Mouse (Mus musculus): ENCODE results near the gene Ccnd3.
"Not testable (repeated sequence)": the region's sequence is repeated elsewhere in the genome, so short reads cannot be mapped to it uniquely, and the experiment has no call there.

Gene Ccnd3

DNA sequence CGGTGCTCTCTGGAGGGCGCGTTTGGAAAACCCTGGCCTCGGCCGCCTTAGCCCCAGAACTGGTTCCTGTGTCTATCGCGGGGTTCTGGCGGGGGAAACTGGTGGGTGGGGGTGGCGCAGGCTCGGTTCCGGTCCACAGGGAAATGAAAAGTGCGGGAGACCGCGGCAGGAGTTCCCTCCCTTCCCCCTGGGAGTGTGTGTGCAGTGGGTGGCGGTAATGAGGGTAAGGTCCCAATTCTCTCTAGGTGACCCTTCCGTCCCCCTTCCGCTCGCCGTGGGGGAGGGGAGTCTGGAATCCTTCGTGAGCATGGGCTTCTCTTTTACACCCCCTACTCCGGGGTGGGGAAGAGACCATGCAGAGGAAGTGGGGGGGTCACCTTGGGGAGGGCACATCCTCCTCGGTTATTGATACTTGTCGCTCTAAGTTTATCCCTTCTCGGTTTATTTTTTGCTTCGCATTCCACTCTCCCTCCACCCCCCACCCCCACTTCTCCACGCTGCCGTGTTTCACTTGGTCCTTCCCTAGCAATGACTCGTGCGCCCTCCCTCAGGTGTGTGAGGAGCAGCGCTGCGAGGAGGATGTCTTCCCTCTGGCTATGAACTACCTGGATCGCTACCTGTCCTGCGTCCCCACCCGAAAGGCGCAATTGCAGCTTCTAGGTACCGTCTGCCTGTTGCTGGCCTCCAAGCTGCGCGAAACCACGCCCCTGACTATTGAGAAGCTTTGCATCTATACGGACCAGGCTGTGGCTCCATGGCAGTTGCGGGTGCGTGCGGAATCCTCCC lies 89.5 kb downstream of the Ccnd3 start:
- DNase-seq (ENCODE audit: low spot score in 2 of 2): no peak

DNA sequence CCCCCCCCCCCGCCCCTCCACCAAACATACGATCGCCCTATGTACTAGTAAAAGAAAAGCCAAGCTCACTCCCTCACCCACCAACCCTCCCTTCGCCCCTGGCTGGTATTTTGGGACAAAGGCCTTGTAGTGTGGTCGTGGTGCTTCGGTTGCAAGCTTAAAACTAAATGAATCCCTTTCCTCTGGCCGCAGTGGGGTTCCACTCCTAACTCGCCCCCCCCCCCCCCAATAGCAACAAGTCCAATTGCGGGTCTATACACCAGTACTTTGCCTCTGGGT lies 90.1 kb downstream of the Ccnd3 start:
- no peak for DNase-seq (ENCODE audit: low spot score in 2 of 2)

DNA sequence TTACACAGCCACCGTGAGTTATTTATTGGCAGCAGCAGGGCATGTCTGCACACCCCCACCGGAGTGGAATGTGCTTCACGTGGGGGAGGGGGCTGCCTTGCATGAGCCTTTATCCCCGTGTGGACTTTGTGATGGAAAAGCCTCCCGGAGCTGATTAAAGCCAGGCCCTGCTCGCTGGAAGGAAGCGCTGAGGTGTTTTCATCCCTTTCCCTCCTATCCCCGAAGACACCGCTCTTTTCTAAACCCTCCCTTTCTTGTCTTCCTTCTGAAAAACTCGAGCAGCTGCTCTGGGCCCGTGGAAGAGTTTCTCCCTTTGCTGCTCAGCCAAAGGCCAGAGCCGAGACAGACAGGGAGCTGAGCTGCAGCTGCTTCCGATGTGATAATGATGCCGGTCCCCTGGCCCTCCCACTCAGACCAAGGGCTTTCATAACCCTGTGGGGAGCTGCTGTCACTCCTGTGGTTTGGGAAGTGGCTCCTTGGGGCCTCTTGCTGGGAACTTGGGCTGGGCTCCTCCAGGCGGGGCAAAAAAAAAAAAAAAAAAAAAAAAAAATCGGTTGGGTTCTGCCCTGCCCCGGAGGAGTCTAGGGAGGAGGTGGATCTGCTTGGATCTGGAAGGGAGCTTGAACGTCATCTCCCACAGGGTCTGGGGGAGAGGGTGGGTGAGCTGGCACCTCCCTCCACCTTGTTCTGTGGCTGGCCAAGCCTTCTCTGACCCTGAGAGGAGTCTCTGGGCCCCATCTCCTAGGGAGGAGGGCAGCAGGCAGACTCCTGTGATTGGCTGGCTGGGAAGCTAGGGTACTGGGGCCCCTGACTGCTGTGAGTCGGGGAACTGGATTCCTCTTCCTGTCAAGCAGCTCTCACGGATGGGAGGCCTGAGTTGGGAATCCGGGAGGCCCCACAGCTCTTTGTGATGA lies 90.7 kb downstream of the Ccnd3 start:
- DNase-seq (ENCODE audit: low spot score in 2 of 2): no peak

DNA sequence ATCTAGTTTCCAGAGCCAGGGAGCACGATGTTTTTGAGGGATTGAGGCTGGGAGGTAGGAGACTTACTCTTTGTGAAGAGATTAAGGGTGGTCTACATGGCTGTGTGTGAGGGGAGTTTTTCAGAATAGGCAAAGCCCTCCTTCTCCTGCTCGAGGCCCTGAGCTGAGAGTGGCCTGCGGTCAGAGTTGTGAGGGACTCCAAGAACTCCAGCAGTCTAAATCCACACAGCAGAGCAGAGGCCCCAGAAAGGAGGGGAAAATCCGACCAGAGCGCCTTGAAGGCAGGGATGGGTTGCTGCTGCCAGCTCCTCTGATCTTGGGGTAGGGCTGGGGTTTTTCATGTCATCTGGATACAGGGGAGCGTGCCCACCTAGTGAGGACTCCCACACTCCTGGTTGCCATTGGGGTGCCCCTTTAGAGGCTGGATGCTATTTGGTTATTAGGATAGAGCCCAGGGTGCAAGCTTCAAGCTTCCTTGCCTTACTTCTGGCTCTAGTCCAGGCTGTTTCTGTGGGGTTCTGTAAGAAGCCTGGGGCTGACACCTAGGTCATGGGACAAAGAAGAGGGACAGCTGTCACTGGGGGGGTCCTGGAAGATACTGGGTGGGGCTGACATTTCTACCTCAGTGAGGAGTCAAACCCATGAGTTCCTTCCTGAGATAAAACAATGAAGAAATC lies 91.4 kb downstream of the Ccnd3 start:
- no peak for DNase-seq (ENCODE audit: low spot score in 2 of 2)

DNA sequence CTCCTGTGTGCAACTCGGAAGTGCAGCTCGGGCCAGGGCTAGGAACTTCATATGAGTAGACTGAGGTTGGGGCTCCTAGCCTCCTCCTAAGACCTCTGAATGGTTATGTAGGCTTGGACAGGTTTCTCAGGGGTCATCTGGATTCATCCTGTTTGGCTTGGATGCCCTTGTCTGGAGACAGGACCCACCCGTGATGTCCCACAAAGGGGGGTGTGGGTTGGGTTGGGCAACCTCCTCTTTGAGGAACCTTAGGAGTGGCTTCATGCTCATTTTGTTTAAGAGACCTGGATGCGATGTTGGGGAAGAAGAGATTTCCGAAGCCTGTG lies 92.0 kb downstream of the Ccnd3 start:
- no peak for DNase-seq (ENCODE audit: low spot score in 2 of 2)

DNA sequence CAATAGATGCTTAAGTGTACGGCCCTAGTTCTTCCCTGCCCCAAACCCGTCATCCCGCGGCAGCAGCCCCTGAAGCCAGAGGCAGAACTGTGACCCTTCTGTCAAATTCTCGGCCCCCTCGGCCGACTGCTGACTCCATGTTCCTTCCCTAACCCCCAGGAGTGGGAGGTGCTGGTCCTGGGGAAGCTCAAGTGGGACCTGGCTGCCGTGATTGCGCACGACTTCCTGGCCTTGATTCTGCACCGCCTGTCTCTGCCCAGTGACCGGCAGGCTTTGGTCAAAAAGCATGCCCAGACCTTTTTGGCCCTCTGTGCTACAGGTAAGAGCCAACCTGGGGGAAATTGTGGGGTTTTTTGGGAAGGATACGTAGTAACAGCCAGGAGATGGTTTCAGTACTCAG lies 92.4 kb downstream of the Ccnd3 start:
- no peak for DNase-seq (ENCODE audit: low spot score in 2 of 2)

DNA sequence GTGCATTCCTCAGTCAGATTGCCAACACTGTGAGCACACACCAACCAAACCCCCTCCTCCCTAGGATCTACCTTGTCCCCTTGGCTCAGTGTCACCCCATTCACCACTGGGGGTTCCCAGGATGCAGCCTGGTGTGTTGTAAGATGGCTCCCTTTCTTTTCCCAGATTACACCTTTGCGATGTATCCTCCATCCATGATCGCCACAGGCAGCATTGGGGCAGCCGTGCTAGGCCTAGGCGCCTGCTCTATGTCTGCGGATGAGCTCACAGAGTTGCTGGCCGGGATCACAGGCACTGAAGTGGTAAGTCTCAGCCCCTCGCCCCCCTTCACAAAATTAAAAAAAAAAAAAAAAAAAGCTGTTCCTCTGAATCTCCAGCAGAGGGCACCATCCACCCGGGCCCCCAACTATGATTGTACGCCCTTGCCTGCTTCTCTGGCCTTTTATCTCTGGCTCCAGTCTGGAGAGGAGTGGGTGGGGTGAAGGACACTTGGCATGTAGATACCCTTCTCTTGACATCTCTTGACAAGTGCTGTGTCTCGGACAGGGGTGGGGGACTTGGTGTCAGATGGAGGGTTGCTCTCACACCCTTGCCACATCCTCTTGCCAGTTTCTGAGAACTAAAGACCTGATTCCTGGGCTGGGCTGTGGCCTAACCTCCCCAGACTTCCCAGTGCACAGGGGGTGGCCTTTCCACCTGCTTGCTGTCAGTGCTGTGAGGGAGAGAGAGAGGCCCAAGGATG lies 93.2 kb downstream of the Ccnd3 start:
- no peak for DNase-seq (ENCODE audit: low spot score in 2 of 2)

DNA sequence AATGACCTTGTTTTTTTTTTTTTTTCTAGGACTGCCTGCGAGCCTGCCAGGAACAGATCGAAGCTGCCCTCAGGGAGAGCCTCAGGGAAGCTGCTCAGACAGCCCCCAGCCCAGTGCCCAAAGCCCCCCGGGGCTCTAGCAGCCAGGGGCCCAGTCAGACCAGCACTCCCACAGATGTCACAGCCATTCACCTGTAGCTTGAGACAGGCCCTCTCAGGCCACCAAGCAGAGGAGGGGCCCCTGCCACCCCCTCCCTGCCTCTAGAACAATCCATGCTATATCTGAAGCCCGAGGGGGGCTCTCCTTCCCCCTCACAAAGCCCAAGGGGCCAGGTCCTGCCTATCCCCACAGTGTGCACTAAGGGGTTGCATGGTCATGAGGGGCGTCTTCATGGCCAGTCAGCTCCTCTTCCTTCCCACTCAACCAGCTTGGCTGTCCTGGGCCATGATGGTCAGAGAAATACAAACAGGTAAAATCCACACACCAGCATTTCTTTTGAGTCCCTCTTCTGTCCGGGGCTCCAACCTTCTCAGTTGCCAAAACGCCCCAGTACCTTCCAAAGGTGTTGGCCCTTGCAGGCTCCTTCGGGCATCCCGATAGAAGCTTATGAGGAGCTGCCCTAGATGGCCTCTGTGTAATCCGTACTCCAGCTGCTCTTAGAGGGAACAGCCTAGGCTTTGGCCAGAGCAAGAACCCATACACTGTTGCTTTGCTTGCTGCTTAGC lies 93.9 kb downstream of the Ccnd3 start:
- not testable (repeated sequence) for DNase-seq (ENCODE audit: low spot score in 2 of 2)

DNA sequence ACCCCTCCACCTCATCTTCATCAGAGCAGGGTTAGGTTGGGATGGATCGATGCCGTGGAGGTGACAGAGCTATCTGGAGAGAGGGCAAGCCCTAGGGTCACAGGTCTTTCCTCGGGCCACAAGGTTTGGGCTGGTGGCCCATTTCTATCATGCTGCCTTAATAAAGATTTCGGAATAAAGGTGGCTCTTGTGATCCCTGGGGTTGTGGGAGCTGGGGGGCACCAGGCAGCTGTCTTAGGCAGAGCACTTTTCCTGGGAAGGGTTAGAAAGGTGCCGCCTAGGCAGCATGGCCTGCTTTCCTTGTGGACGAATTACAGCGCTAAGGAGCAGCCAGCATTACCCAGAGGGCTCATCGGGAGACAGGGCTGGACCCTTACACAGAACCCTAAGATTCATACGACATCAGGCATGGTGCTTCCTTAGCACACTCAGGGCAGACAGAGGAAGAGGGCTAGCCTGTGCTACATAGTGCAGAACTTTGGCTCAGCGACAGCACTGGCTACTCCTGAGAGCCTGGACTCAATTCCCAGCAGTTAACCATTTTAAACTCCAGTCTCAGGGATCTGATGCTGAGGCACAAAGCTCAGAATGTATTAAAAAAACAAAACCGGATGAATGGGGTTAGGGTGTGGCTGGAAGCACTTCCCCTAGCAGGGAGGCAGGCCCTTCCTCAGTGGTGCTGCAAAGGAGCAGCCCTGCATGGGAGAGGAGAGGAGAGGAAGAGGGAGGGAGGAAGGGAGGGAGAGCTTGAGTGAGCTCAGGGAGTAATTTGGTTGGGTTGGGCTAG lies 94.9 kb downstream of the Ccnd3 start:
- DNase-seq (ENCODE audit: low spot score in 2 of 2): no peak

DNA sequence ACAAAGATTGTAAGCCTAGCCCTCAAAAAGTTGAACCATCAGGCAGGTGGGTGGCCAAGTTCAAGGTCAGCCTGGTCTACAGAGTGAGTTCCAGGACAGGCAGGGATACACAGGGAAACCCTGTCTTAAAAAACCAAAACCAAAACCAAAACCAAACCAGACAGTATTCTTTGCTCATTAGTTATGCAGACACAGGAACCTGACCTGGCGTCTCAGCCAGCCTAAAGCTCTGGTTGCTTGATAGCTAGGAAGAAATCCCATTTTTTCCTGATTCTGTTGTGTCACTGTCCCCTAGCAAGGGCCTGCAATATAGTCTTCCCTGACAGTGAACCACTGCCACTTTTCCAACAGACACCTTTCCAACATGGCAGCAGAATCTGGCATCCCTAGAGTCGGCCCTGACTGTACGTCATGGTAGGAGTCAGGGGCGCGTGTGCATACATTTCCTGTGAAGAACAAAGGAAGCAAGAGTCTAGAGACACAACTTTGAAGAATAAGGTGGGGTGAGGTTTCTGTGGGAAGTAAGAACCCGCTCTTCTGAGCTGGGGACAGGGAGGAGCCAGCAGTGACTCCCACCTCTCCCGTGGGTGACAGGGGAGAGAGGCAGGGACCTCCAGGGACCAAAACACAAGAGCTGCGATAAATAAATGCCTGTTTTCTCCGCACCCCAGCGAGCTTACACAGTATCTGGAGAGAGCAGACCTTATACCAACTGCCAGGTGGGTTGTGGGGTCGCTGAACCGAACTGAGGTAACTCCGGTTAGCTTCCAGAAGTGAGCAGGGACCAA lies 95.9 kb downstream of the Ccnd3 start:
- DNase-seq (ENCODE audit: low spot score in 2 of 2): no peak

DNA sequence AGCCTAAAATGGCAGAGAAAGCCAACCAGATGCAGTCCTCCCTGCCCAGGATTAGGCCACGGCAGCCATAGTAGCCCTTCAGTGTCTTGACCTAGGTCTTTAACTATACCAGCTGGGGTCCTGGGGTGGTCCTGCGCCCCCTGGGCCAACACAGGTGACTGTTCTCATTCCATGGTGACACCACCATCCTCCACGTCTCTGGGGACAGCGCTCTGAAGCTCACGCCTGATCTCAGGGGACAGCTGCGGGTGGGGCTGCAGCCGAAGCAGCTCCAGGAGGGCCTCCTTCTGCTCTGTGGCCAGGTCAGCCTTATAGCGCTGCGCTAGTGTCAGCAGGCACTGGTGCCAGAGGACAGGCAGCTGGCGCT lies 96.5 kb downstream of the Ccnd3 start:
- no peak for DNase-seq (ENCODE audit: low spot score in 2 of 2)

DNA sequence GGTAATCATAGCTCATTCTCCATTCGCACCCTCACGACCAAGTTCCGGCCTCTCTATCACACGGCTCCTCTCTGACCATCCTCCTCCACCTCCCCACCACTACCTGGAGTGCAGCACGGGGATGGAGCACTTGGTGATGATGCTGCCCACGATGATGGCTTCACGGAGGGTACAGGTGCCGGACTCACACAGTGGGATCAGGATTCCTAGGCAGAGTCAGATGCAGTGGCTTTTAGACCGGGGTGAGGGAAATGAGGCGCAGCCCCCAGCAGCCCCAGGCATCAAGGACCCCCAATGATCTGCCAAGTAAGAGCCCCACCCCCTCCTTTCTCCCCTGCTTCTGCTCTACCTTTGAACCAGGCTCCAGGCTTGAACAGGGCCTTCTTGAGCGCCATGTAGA lies 97.4 kb downstream of the Ccnd3 start:
- no peak for DNase-seq (ENCODE audit: low spot score in 2 of 2)

DNA sequence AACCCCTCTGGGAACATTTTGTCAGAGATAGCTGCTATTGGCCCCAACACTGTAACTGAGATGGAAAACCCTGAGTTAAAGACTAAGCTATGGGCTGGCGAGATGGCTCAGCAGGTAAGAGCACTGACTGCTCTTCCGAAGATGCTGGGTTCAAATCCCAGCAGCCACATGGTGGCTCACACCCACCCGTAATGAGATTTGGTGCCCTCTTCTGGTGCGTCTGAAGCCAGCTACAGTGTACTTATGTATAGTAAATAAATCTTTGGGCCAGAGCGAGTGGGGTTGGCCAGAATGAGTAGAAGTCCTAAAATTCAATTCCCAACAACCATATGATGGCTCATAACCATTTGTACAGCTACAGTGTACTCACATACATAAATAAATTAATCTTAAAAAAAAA lies 101.4 kb downstream of the Ccnd3 start:
- no peak for DNase-seq (ENCODE audit: low spot score in 2 of 2)

DNA sequence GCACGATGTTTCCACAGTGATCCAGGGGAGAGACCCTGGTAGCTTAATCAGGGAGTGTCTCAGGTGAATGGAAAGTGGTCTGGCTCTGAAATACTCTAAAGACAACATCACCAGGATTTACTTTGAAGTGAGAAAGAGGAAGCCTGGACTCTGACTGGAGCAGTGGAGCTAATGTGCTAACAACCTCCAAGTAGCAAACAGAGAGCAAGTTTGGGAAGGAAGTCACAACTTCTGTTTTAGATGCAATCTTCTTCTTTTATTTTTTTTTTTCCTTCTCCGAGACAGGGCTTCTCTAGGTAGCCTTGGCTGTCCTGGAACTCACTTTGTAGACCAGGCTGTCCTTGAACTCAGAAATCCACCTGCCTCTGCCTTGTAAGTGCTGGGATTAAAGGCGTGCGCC lies 104.3 kb downstream of the Ccnd3 start:
- no peak for DNase-seq (ENCODE audit: low spot score in 2 of 2)

DNA sequence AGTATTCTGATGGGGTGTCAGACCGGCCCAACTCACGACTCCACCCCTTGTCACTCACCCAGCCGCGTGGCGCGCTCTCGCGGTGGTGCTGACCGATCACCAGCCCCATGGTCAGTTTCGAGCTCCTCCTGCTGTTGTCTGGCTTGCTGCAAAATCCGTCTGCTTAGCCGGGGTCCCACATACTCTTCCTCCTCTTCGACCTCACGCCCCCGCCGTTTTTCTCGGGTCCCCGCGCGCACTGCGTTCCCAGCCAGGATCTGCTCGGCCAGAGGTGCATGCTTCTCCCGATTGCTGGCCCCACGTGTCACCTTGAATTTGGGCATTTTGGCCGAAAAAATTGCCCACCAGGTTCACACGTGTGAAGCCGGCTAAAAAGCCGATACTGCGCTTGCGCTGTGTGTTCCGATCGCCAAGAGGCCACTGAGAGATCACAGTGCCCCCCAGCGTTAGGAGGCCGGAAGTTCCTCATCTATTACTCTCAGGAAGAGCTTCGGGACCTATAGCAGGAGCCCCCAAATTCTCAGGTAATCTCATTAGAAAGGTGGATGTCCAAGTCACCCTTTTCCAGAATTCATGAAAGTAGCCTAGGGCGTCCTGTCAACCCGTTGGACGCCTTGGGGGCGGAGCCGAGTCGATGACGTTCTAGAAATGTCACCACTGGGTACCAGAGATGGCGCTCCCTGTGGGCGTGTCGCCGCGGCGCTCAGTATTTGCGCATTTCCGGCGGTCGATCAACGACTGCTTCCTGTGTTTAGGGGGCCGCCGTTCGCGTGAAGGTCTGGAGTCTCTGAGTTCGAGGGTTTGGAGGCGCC lies 106.2 kb downstream of the Ccnd3 start, which contains the start of the genes Bysl, Med20 and Gm20517:
Gene Bysl, minus strand, starts transcription at position 644 of the 812 bp plus-strand sequence.
Gene Med20, plus strand, starts transcription at position 734 of the 812 bp plus-strand sequence.
Gene Gm20517, plus strand, starts transcription at position 741 of the 812 bp plus-strand sequence.
- DNase-seq (ENCODE audit: low spot score in 2 of 2): peak; percentile 93 to 96

DNA sequence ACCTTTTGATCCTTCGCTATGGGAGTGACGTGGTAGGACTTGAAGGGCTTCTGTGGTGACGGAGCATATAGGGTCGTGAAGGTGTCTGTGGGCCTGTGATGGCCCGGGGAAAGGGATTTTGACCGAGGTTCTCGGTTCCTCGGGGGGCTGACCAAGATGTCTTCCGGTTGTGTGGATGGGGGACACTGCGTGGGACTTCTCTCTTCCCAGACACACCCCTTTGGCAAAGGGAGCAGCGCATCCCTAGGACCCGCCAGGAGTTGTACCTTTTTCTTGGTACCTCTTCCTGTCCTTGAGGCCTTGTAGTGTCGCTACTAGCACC lies 106.8 kb downstream of the Ccnd3 start:
- DNase-seq (ENCODE audit: low spot score in 2 of 2): no peak

DNA sequence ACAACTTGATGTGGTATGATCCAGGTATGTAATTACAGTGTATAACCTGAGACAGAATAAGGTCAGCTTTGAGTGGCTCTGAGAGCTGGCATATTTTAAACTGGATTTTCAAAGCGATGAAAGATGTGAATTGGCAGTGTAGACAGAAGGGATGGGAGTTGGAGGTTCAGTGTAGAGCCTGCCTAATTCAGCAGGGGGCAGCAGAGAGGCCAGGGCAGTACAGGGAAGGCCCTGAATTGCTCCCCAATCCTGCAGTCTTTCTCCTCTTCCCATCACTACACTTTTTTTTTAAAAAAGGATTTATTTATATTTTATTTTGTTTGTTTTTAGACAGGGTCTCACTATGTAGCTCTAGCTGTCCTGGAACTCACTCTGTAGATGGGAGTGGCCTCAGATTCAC lies 109.2 kb downstream of the Ccnd3 start:
- no peak for DNase-seq (ENCODE audit: low spot score in 2 of 2)

DNA sequence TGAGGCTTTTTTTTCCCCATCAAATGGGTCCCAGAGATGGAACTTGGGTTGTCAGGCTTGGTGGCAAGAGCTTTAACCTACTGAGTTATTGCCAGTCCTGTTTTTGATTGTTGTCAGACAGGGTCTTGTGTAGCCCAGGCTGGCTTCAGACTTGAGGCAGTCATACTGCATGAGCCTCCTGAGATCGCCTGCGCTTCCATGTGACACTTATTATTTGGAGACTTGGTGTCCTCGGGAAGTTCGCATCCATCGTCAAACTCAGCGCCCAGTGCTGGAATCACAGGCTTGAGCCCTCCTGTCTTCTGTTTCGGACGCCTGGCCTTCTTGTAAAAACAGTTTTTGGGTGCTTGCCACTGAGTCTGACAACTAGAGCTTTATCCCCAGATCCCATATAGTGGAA lies 111.3 kb downstream of the Ccnd3 start:
- no peak for DNase-seq (ENCODE audit: low spot score in 2 of 2)

DNA sequence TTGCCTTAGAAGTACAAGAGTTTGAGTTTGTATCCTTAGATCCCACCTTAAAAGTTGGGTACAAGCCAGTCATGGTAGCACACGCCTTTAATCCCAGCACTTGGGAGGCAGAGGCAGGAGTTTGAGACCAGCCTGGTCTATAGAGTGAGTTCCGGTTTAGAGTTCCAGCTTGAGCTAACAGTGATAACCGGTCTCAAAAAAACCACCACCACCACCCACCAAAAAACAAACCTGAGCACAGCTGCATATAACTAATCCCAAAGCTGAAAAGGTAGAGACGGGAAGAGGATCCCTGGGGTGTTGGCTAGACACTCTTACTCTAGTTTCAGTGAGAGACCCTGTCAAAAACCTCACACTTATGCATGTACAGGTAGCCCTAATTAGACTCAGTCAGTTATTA lies 111.8 kb downstream of the Ccnd3 start:
- DNase-seq (ENCODE audit: low spot score in 2 of 2): no peak
